Comparison of ENCODE assay signal across 26 mouse cellular contexts in the genomic region with DNA sequence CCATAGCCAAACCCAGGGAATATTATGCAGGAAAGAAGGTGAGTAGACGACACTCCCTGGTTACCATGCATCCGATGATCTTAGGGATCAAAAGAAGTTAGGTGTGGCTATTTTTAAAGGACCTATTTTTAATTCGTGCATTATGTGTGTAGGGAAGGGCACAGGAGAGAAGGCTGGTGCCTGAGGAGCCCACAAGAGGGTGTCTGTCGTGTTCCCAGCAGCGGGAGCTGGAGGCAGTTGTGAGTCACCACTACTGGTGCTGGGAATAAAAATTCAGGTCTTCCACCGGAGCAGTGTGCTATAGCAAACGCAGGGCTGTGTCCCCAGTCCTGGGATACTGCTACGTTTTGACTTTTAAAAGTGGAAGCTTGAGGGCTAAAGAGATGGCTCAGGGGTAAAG. TPM values are rescaled to one million over a fixed set of nuclear protein-coding genes. Genes with fewer than 3 reads are reported as not detected.
DNase-seq lines count a peak whose midpoint lies in the region; ATAC-seq and TF ChIP-seq lines count a peak whose summit lies in the region.
"Had no signal": no experiment of that assay in that cellular context is flagged by ENCODE, and none has a peak within 500 bp of the region (broad histone marks: within the 10 kb centered on the region; RNA-seq: fewer than 3 reads in every experiment).

No protein-coding gene starts in this region.

- H3K4me1 ChIP-seq in intestine, postnatal 0 days (replicated peaks; ENCODE audit: control insufficient read depth, insufficient read depth, low read length), result 0 out of 2 replicates have a peak, but pooled peaks cover 7% of the 10 kb centered on the region
- peaks cover 7% of the 10 kb centered on the region; the same call in 1 of the 2 replicates for H3K4me1 ChIP-seq in intestine, embryonic 15.5 days (replicated peaks)
- no peaks in the 10 kb centered on the region for H3K4me1 ChIP-seq in midbrain, postnatal 0 days (ENCODE audit: insufficient read depth, low read length)
- H3K4me1 ChIP-seq in midbrain, embryonic 14.5 days (ENCODE audit: control insufficient read depth, insufficient read depth, low read length), result peaks cover 3% of the 10 kb centered on the region; the same call in 1 of the 2 replicates
- no peaks in the 10 kb centered on the region for H3K4me1 ChIP-seq in cortical plate, adult 2 months (ENCODE audit: control insufficient read depth, insufficient read depth, low read length)
- no peaks in the 10 kb centered on the region for H3K4me1 ChIP-seq in cerebellum, adult 2 months (ENCODE audit: control insufficient read depth, insufficient read depth, low read length)
- H3K4me1 ChIP-seq: forebrain, embryonic 10.5 days; heart, embryonic 12.5 days; hindbrain, embryonic 10.5 days had no signal

- no peaks in the 10 kb centered on the region for H3K9me3 ChIP-seq in intestine, postnatal 0 days (ENCODE audit: control insufficient read depth)
- H3K9me3 ChIP-seq in intestine, embryonic 15.5 days, result no peaks in the 10 kb centered on the region
- H3K9me3 ChIP-seq in midbrain, postnatal 0 days (ENCODE audit: low read length), result no peaks in the 10 kb centered on the region
- H3K9me3 ChIP-seq in midbrain, embryonic 14.5 days (ENCODE audit: control insufficient read depth, low read length), result no peaks in the 10 kb centered on the region
- H3K9me3 ChIP-seq: embryonic facial prominence, embryonic 15.5 days; forebrain, embryonic 10.5 days; heart, embryonic 12.5 days; hindbrain, embryonic 10.5 days had no signal

- H3K4me2 ChIP-seq in intestine, postnatal 0 days (replicated peaks; ENCODE audit: low read depth), result no peak overlapping the region
- H3K4me2 ChIP-seq in intestine, embryonic 15.5 days (replicated peaks), result no peak overlapping the region
- H3K4me2 ChIP-seq in midbrain, postnatal 0 days (ENCODE audit: low read depth, low read length, poor library complexity, severe bottlenecking), result no peak overlapping the region
- no peak overlapping the region for H3K4me2 ChIP-seq in midbrain, embryonic 14.5 days (ENCODE audit: low read length)
- H3K4me2 ChIP-seq: heart, embryonic 12.5 days had no signal

- H3K4me3 ChIP-seq in intestine, postnatal 0 days (ENCODE audit: low read depth, low read length), result no peak overlapping the region
- no peak overlapping the region for H3K4me3 ChIP-seq in intestine, embryonic 15.5 days (replicated peaks)
- H3K4me3 ChIP-seq in midbrain, postnatal 0 days (ENCODE audit: low read depth, low read length), result no peak overlapping the region
- no peak overlapping the region for H3K4me3 ChIP-seq in midbrain, embryonic 14.5 days (replicated peaks; ENCODE audit: low read depth, low read length)
- H3K4me3 ChIP-seq in cortical plate, adult 2 months (ENCODE audit: insufficient read depth, low read length), result no peak overlapping the region
- no peak overlapping the region for H3K4me3 ChIP-seq in cerebellum, adult 2 months (replicated peaks; ENCODE audit: insufficient read depth, low read depth, low read length)
- H3K4me3 ChIP-seq: erythroblast, embryonic 14.5 days; forebrain, embryonic 10.5 days; heart, embryonic 12.5 days; hindbrain, embryonic 10.5 days had no signal

- H3K27ac ChIP-seq in intestine, postnatal 0 days (ENCODE audit: low read depth, low read length), result no peak overlapping the region
- H3K27ac ChIP-seq in intestine, embryonic 15.5 days, result no peak overlapping the region
- H3K27ac ChIP-seq in midbrain, postnatal 0 days (ENCODE audit: low read depth, low read length), result no peak overlapping the region
- no peak overlapping the region for H3K27ac ChIP-seq in midbrain, embryonic 14.5 days (replicated peaks; ENCODE audit: low read depth, low read length)
- no peak overlapping the region for H3K27ac ChIP-seq in cortical plate, adult 2 months (ENCODE audit: insufficient read depth, low read length)
- no peak overlapping the region for H3K27ac ChIP-seq in cerebellum, adult 2 months (ENCODE audit: insufficient read depth, low read length)
- H3K27ac ChIP-seq: forebrain, embryonic 10.5 days; hindbrain, embryonic 10.5 days had no signal

- ATAC-seq in intestine, postnatal 0 days, result no peak
- no peak for ATAC-seq in intestine, embryonic 15.5 days
- ATAC-seq in midbrain, postnatal 0 days (ENCODE audit: low FRiP score), result no peak
- no peak for ATAC-seq in midbrain, embryonic 14.5 days (ENCODE audit: low FRiP score, low TSS enrichment)
- ATAC-seq: forebrain, embryonic 14.5 days; hindbrain, embryonic 16.5 days had no signal

- no peak for TF ChIP-seq POLR2A in cortical plate, adult 2 months (IDR thresholded peaks at IDR 0.05; ENCODE audit: extremely low read depth, insufficient read depth, low read length)
- TF ChIP-seq POLR2A in cerebellum, adult 2 months (IDR thresholded peaks at IDR 0.05; ENCODE audit: borderline replicate concordance, insufficient read depth, low read length), result no peak

- WGBS in intestine, postnatal 0 days, result 88% methylated on average over 8 of the region's 8 CpGs
- WGBS in intestine, embryonic 15.5 days, result 85% methylated on average over 8 of the region's 8 CpGs
- 88% methylated on average over 8 of the region's 8 CpGs for WGBS in midbrain, postnatal 0 days
- 88% methylated on average over 8 of the region's 8 CpGs for WGBS in midbrain, embryonic 14.5 days
- WGBS in cerebellum, adult 2 months, result 91% methylated on average over 8 of the region's 8 CpGs

- TF ChIP-seq CTCF in intestine, postnatal 0 days (IDR thresholded peaks at IDR 0.05; ENCODE audit: low read depth), result peak; percentile 39; the same call in 1 of the 2 replicates
- peak; percentile 21; the same call in 1 of the 2 replicates for TF ChIP-seq CTCF in midbrain, postnatal 0 days (IDR thresholded peaks at IDR 0.05)
- 0 out of 2 replicates have a peak, but pooled peaks have one; percentile 6 for TF ChIP-seq CTCF in cortical plate, adult 2 months (IDR thresholded peaks at IDR 0.05; ENCODE audit: extremely low read depth, insufficient read depth, low read length)
- no peak for TF ChIP-seq CTCF in cerebellum, adult 2 months (IDR thresholded peaks at IDR 0.05; ENCODE audit: borderline replicate concordance, insufficient read depth, low read depth, low read length)

- no peak for DNase-seq in midbrain, postnatal 0 days (ENCODE audit: low spot score)
- no peak for DNase-seq in midbrain, embryonic 14.5 days
- DNase-seq in cerebellum, adult 2 months, result no peak
- DNase-seq: adrenal gland, postnatal 10 days; cerebellum, adult 11-12 months; cerebellum, adult 9-11 months; embryo, embryonic 11 days; gastrocnemius, postnatal 25 days had no signal

- no peaks in the 10 kb centered on the region for H3K27me3 ChIP-seq in intestine, postnatal 0 days (replicated peaks; ENCODE audit: control insufficient read depth, insufficient read depth, low read length)
- no peaks in the 10 kb centered on the region for H3K27me3 ChIP-seq in intestine, embryonic 15.5 days (replicated peaks)
- no peaks in the 10 kb centered on the region for H3K27me3 ChIP-seq in midbrain, postnatal 0 days (ENCODE audit: insufficient read depth, low read length)
- H3K27me3 ChIP-seq in midbrain, embryonic 14.5 days (ENCODE audit: control insufficient read depth, insufficient read depth, low read length), result no peaks in the 10 kb centered on the region
- no peaks in the 10 kb centered on the region for H3K27me3 ChIP-seq in cerebellum, adult 2 months (ENCODE audit: control insufficient read depth, insufficient read depth, low read length)
- H3K27me3 ChIP-seq: embryonic facial prominence, embryonic 15.5 days; heart, embryonic 12.5 days had no signal

- H3K36me3 ChIP-seq in intestine, postnatal 0 days (ENCODE audit: control insufficient read depth, insufficient read depth), result no peaks in the 10 kb centered on the region
- H3K36me3 ChIP-seq in intestine, embryonic 15.5 days, result no peaks in the 10 kb centered on the region
- no peaks in the 10 kb centered on the region for H3K36me3 ChIP-seq in midbrain, postnatal 0 days (ENCODE audit: insufficient read depth, low read length)
- no peaks in the 10 kb centered on the region for H3K36me3 ChIP-seq in midbrain, embryonic 14.5 days (ENCODE audit: control insufficient read depth, insufficient read depth, low read length)
- H3K36me3 ChIP-seq: embryonic facial prominence, embryonic 15.5 days; forebrain, embryonic 10.5 days; heart, embryonic 12.5 days; hindbrain, embryonic 10.5 days had no signal

- H3K9ac ChIP-seq in intestine, postnatal 0 days (ENCODE audit: low read depth, low read length), result no peak overlapping the region
- no peak overlapping the region for H3K9ac ChIP-seq in intestine, embryonic 15.5 days
- H3K9ac ChIP-seq in midbrain, postnatal 0 days (replicated peaks; ENCODE audit: low read length, poor library complexity, severe bottlenecking), result no peak overlapping the region
- H3K9ac ChIP-seq in midbrain, embryonic 14.5 days (replicated peaks; ENCODE audit: low read length), result no peak overlapping the region
- H3K9ac ChIP-seq: embryonic facial prominence, embryonic 15.5 days; heart, embryonic 12.5 days had no signal

RNA-seq across cellular contexts. Expression of a gene that starts 9.6 kb away (rescaled TPM):
- polyA plus RNA-seq in intestine, postnatal 0 days (2015; fragmentation: Nextera tagmentation; extraction: Ambion mirVana), result 6.3 and 6.6 TPM in 2 replicates
- 15.8 and 17.2 TPM in 2 replicates for polyA plus RNA-seq in intestine, embryonic 15.5 days (2015; fragmentation: Nextera tagmentation; extraction: Ambion mirVana)
- total RNA-seq in midbrain, postnatal 0 days (2014; rRNA removed), result 37.2 and 40.8 TPM in 2 replicates
- 19.6 and 26.4 TPM in 2 replicates for polyA plus RNA-seq in midbrain, postnatal 0 days (2015; fragmentation: Nextera tagmentation; extraction: Ambion mirVana)
- polyA plus RNA-seq in midbrain, embryonic 14.5 days (2014; fragmentation: Nextera tagmentation; extraction: Ambion mirVana), result 13.0 and 13.3 TPM in 2 replicates
- polyA plus RNA-seq in cortical plate, adult 2 months (2012; rRNA removed), result 46.5 and 48.1 TPM in 2 replicates
- polyA plus RNA-seq in cerebellum, adult 2 months (2012; rRNA removed), result 12.5 and 16.1 TPM in 2 replicates
- total RNA-seq: granulocyte monocyte progenitor cell, adult 5-6 weeks had no signal
- polyA plus RNA-seq: erythroblast, embryonic 14.5 days had no signal

RNA-seq across cellular contexts. Expression of a gene that starts 54.9 kb away (rescaled TPM):
- not detected in 2 replicates for polyA plus RNA-seq in intestine, postnatal 0 days (2015; fragmentation: Nextera tagmentation; extraction: Ambion mirVana)
- polyA plus RNA-seq in intestine, embryonic 15.5 days (2015; fragmentation: Nextera tagmentation; extraction: Ambion mirVana), result not detected in 2 replicates
- not detected in 2 replicates for total RNA-seq in midbrain, postnatal 0 days (2014; rRNA removed)
- polyA plus RNA-seq in midbrain, postnatal 0 days (2015; fragmentation: Nextera tagmentation; extraction: Ambion mirVana), result not detected in 2 replicates
- polyA plus RNA-seq in midbrain, embryonic 14.5 days (2014; fragmentation: Nextera tagmentation; extraction: Ambion mirVana), result not detected in 2 replicates
- not detected in 2 replicates for polyA plus RNA-seq in cortical plate, adult 2 months (2012; rRNA removed)
- not detected in 2 replicates for polyA plus RNA-seq in cerebellum, adult 2 months (2012; rRNA removed)
- total RNA-seq: adrenal gland, postnatal 10 days; adrenal gland, postnatal 4 days; ES-E14; gastrocnemius, postnatal 25 days; granulocyte monocyte progenitor cell, adult 5-6 weeks; heart, adult 8-10 months; heart, postnatal 25 days had no signal
- polyA plus RNA-seq: embryonic facial prominence, embryonic 11.5 days; embryonic facial prominence, embryonic 15.5 days; erythroblast, embryonic 14.5 days; forebrain, embryonic 10.5 days; forebrain, embryonic 14.5 days; heart, embryonic 12.5 days; heart, embryonic 16.5 days; hindbrain, embryonic 10.5 days; hindbrain, embryonic 16.5 days; intestine, embryonic 14.5 days had no signal
